In the genomic region with DNA sequence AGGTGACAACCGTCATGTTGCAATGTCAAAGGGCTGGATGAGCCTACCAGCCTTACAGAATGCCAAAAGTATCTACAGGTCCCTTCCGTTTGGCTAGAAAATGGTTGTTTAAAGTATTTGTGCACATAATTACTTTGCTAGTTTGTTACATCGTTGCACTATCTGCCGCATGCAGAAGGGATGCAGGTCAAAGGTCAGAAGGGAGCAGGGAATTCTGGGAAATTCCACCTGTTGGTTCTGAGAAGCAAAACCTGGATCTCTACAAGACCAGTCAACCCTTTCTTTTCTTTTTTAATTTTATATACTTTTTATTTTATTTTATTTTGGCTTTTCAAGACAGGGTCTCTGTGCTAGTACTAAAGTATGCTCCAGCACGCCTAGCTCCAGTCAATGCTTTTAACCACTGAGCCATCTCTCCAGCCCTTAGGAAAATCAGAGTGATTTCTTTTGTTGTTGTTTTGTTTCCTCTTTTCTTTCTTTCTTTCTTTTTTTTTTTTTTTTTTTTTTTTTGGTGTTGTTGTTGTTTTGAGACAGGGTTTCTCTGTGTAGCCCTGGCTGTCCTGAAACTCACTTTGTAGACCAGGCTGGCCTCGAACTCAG, we compare ENCODE assay signal across 8 mouse cellular contexts. TPM values are rescaled to one million over a fixed set of nuclear protein-coding genes. Genes with fewer than 3 reads are reported as not detected.
A peak's percentile ranks its signal among the peaks of the same experiment; 100 is the strongest.
DNase-seq lines count a peak whose midpoint lies in the region; ATAC-seq lines count a peak whose summit lies in the region.

No protein-coding gene starts in this region.

- WGBS in limb, embryonic 13.5 days = 91% methylated on average over 6 of the region's 6 CpGs
- 89% methylated on average over 6 of the region's 6 CpGs for WGBS in stomach, embryonic 15.5 days

- peak; percentile 49 for DNase-seq in cerebellum, adult 11-12 months
- DNase-seq in cerebellum, postnatal 36 days = no peak
- DNase-seq in urinary bladder, postnatal 25 days (ENCODE audit: low spot score) = no peak
- DNase-seq in spleen, postnatal 36 days (ENCODE audit: low spot score in 2 of 2) = no peak

- ATAC-seq in megakaryocyte, adult 5-6 weeks (ENCODE audit: poor library complexity, severe bottlenecking) = no peak
- ATAC-seq in limb, embryonic 13.5 days (ENCODE audit: low FRiP score, low read depth) = no peak
- no peak for ATAC-seq in stomach, embryonic 15.5 days (ENCODE audit: insufficient read depth, low FRiP score, low read depth)

- no peaks in the 10 kb centered on the region for H3K27me3 ChIP-seq in megakaryocyte, embryonic 14.5 days (replicated peaks)
- no peaks in the 10 kb centered on the region for H3K27me3 ChIP-seq in limb, embryonic 13.5 days
- no peaks in the 10 kb centered on the region for H3K27me3 ChIP-seq in stomach, embryonic 15.5 days (replicated peaks)

- H3K4me1 ChIP-seq in megakaryocyte, embryonic 14.5 days = peaks cover 40% of the 10 kb centered on the region
- peaks cover 16% of the 10 kb centered on the region for H3K4me1 ChIP-seq in limb, embryonic 13.5 days
- peaks cover 12% of the 10 kb centered on the region; the same call in 1 of the 2 replicates for H3K4me1 ChIP-seq in stomach, embryonic 15.5 days

- H3K9ac ChIP-seq in limb, embryonic 13.5 days = no peak overlapping the region
- H3K9ac ChIP-seq in stomach, embryonic 15.5 days = no peak overlapping the region

- H3K9me3 ChIP-seq in megakaryocyte, embryonic 14.5 days = no peaks in the 10 kb centered on the region
- no peaks in the 10 kb centered on the region for H3K9me3 ChIP-seq in limb, embryonic 13.5 days
- no peaks in the 10 kb centered on the region for H3K9me3 ChIP-seq in stomach, embryonic 15.5 days

- H3K36me3 ChIP-seq in megakaryocyte, embryonic 14.5 days (replicated peaks; ENCODE audit: low read length) = peaks cover 18% of the 10 kb centered on the region
- peaks cover 13% of the 10 kb centered on the region for H3K36me3 ChIP-seq in limb, embryonic 13.5 days
- H3K36me3 ChIP-seq in stomach, embryonic 15.5 days = no peaks in the 10 kb centered on the region

- H3K4me3 ChIP-seq in megakaryocyte, embryonic 14.5 days (replicated peaks) = peak overlapping the region; percentile 95
- peak overlapping the region; percentile 86 for H3K4me3 ChIP-seq in limb, embryonic 13.5 days
- H3K4me3 ChIP-seq in stomach, embryonic 15.5 days (replicated peaks) = peak overlapping the region; percentile 76

- H3K27ac ChIP-seq in limb, embryonic 13.5 days = 0 out of 2 replicates have a peak overlapping the region, but pooled peaks have one; percentile 91
- H3K27ac ChIP-seq in stomach, embryonic 15.5 days = peak overlapping the region; percentile 98

- H3K4me2 ChIP-seq in limb, embryonic 13.5 days (replicated peaks) = peak overlapping the region; percentile 88
- H3K4me2 ChIP-seq in stomach, embryonic 15.5 days = peak overlapping the region; percentile 90; the same call in 1 of the 2 replicates

RNA-seq across cellular contexts. Expression of gene Zmiz2, which starts 0.6 kb away (rescaled TPM):
- 225 and 608 TPM in 2 replicates for polyA plus RNA-seq in megakaryocyte, embryonic 14.5 days (2012; ENCODE audit: insufficient read depth, low replicate concordance)
- 37.8 and 39.0 TPM in 2 replicates for total RNA-seq in megakaryocyte, adult 5-6 weeks (2015)
- total RNA-seq in megakaryocyte, adult 5-6 weeks (2017) = 7.9 and 12.6 TPM in 2 replicates
- 10.1 and 10.3 TPM in 2 replicates for polyA plus RNA-seq in limb, embryonic 13.5 days (2015; fragmentation: Nextera tagmentation; extraction: Ambion mirVana)
- polyA plus RNA-seq in stomach, embryonic 15.5 days (2015; fragmentation: Nextera tagmentation; extraction: Ambion mirVana) = 10.7 and 11.1 TPM in 2 replicates

RNA-seq across cellular contexts. Expression of gene Ppia, which starts 27.0 kb away (rescaled TPM):
- polyA plus RNA-seq in megakaryocyte, embryonic 14.5 days (2012; ENCODE audit: insufficient read depth, low replicate concordance) = 18.2 and 172 TPM in 2 replicates
- total RNA-seq in megakaryocyte, adult 5-6 weeks (2015) = 3,541 and 3,784 TPM in 2 replicates
- 1,457 and 1,607 TPM in 2 replicates for total RNA-seq in megakaryocyte, adult 5-6 weeks (2017)
- polyA plus RNA-seq in limb, embryonic 13.5 days (2015; fragmentation: Nextera tagmentation; extraction: Ambion mirVana) = 4,950 and 5,155 TPM in 2 replicates
- 5,074 and 5,744 TPM in 2 replicates for polyA plus RNA-seq in stomach, embryonic 15.5 days (2015; fragmentation: Nextera tagmentation; extraction: Ambion mirVana)

RNA-seq across cellular contexts. Expression of gene H2afv, which starts 56.0 kb away (rescaled TPM):
- polyA plus RNA-seq in megakaryocyte, embryonic 14.5 days (2012; ENCODE audit: insufficient read depth, low replicate concordance) = 23.2 and 32.7 TPM in 2 replicates
- total RNA-seq in megakaryocyte, adult 5-6 weeks (2015) = 235 and 240 TPM in 2 replicates
- 173 and 184 TPM in 2 replicates for total RNA-seq in megakaryocyte, adult 5-6 weeks (2017)
- 657 and 704 TPM in 2 replicates for polyA plus RNA-seq in limb, embryonic 13.5 days (2015; fragmentation: Nextera tagmentation; extraction: Ambion mirVana)
- 399 and 425 TPM in 2 replicates for polyA plus RNA-seq in stomach, embryonic 15.5 days (2015; fragmentation: Nextera tagmentation; extraction: Ambion mirVana)

Comparison
In these comparisons a context has a peak if more than half of its experiments do, and no peak if none do; other contexts are left out.
1. RNA of gene Zmiz2, which starts 0.6 kb away (polyA plus RNA-seq): 225 to 608 TPM in megakaryocyte, embryonic 14.5 days; 10.7 to 11.1 TPM in stomach, embryonic 15.5 days and 10.1 to 10.3 TPM in limb, embryonic 13.5 days; every median in the first group is over 10 times any median in the second.
2. RNA of gene Ppia, which starts 27.0 kb away (polyA plus RNA-seq): 5,074 to 5,744 TPM in stomach, embryonic 15.5 days and 4,950 to 5,155 TPM in limb, embryonic 13.5 days; 18.2 to 172 TPM in megakaryocyte, embryonic 14.5 days; every median in the first group is over 10 times any median in the second.
3. RNA of gene H2afv, which starts 56.0 kb away (polyA plus RNA-seq): 657 to 704 TPM in limb, embryonic 13.5 days and 399 to 425 TPM in stomach, embryonic 15.5 days; 23.2 to 32.7 TPM in megakaryocyte, embryonic 14.5 days; every median in the first group is over 10 times any median in the second.
4. Peak in every context shown above with its lines, with median percentiles within 50 percentile points of each other: H3K4me3 ChIP-seq.